Mouse (Mus musculus): ENCODE measurements around the gene Mettl7a1. TPM values are rescaled to one million over a fixed set of nuclear protein-coding genes. Genes with fewer than 3 reads are reported as not detected.
"Not testable (repeated sequence)": the region's sequence is repeated elsewhere in the genome, so short reads cannot be mapped to it uniquely, and the experiment has no call there.

The Mettl7a1 gene
- polyA plus RNA-seq, 1 experiment from 2014 or later, result 6.0 TPM

DNA sequence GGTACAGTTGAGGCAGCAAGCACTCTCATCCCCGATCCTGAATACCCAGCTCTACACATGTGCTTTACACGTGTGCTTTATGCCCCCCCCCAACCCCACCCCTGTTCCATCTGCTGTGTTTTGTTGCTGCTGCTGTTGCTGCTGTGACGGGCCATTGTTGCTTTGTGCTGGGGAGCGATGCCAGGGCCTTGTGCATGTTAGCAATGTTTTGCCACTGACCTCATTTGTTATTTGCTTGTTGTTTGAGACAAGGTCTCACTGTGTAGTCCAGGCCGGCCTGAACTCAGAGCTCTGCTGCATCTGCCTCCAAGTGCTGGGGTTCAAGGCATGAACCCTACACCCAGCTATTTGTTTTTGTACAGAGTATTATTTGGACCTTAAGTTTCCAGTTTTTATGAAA, 13.1 kb upstream of the Mettl7a1 start:
- no peak for ATAC-seq (replicated peaks; ENCODE audit: extremely low read depth, insufficient read depth, low FRiP score)
- H3K27ac ChIP-seq (ENCODE audit: low read length), result no peak overlapping the region
- no peak overlapping the region for H3K9ac ChIP-seq (ENCODE audit: low read length)
- no peak overlapping the region for H3K4me3 ChIP-seq (ENCODE audit: low read length)
- H3K36me3 ChIP-seq (ENCODE audit: control insufficient read depth, insufficient read depth), result no peaks in the 10 kb centered on the region
- no peaks in the 10 kb centered on the region for H3K4me1 ChIP-seq (ENCODE audit: control insufficient read depth, insufficient read depth, low read length)
- WGBS, result 85% methylated on average over 5 of the region's 5 CpGs
- H3K4me2 ChIP-seq (ENCODE audit: low read depth, low read length), result no peak overlapping the region
- no peaks in the 10 kb centered on the region for H3K27me3 ChIP-seq (ENCODE audit: control insufficient read depth, insufficient read depth, low read length)
- no peaks in the 10 kb centered on the region for H3K9me3 ChIP-seq (replicated peaks; ENCODE audit: control insufficient read depth, low read length)

DNA sequence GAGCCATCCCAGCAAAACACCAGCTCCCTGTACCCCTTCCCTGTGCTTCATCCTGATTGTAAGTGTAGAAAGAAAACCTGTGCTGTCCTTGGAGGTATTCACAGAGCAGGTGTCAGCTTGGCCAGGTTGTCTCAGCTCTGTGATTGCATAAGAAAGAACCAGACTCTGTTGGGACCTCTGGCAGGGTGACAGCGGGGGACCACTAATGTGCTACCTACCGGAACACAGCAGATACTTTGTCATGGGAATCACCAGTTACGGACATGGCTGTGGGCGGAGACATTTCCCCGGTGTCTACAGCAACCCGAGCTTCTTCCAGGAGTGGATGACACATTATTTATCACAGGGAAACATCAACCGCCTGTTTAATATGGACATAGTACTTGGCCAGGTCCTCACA, 11.6 kb upstream of the Mettl7a1 start:
- Histone ChIP-seq H3K27me3 (ENCODE audit: control insufficient read depth, insufficient read depth, low read length) (no peaks in the 10 kb centered on the region), H3K4me2 (ENCODE audit: low read depth, low read length) (no peak overlapping the region), H3K9ac (ENCODE audit: low read length) (no peak overlapping the region), H3K27ac (ENCODE audit: low read length) (no peak overlapping the region), H3K4me3 (ENCODE audit: low read length) (no peak overlapping the region), H3K36me3 (ENCODE audit: control insufficient read depth, insufficient read depth) (no peaks in the 10 kb centered on the region), H3K9me3 (replicated peaks; ENCODE audit: control insufficient read depth, low read length) (no peaks in the 10 kb centered on the region), H3K4me1 (ENCODE audit: control insufficient read depth, insufficient read depth, low read length) (no peaks in the 10 kb centered on the region)
- 65% methylated on average over 7 of the region's 7 CpGs for WGBS
- no peak for ATAC-seq (replicated peaks; ENCODE audit: extremely low read depth, insufficient read depth, low FRiP score)

DNA sequence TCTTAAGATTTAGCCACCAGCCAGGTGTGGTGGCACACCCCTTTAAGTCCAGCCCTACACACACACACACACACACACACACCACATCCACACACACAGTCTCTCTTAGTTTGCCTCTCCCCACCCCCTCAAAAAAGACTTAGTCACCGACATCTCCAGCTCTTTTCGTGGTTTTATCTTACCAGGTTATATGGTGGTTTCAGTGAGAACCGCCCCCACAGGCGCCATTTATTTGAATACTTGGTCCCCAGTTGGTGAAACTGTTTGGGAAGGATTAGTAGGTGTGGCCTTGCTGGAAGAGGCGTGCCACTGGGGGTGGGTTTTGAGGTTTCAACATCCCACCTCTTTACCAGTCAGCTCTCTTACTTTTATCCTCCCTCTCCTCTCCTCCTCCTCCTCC, 6.1 kb upstream of the Mettl7a1 start:
- Histone ChIP-seq H3K4me3 (ENCODE audit: low read length) (no peak overlapping the region), H3K9me3 (replicated peaks; ENCODE audit: control insufficient read depth, low read length) (no peaks in the 10 kb centered on the region), H3K4me1 (ENCODE audit: control insufficient read depth, insufficient read depth, low read length) (no peaks in the 10 kb centered on the region), H3K27ac (ENCODE audit: low read length) (no peak overlapping the region), H3K36me3 (ENCODE audit: control insufficient read depth, insufficient read depth) (no peaks in the 10 kb centered on the region), H3K4me2 (ENCODE audit: low read depth, low read length) (no peak overlapping the region), H3K9ac (ENCODE audit: low read length) (no peak overlapping the region), H3K27me3 (ENCODE audit: control insufficient read depth, insufficient read depth, low read length) (no peaks in the 10 kb centered on the region)
- 87% methylated on average over 5 of the region's 5 CpGs for WGBS
- no peak for ATAC-seq (replicated peaks; ENCODE audit: extremely low read depth, insufficient read depth, low FRiP score)

DNA sequence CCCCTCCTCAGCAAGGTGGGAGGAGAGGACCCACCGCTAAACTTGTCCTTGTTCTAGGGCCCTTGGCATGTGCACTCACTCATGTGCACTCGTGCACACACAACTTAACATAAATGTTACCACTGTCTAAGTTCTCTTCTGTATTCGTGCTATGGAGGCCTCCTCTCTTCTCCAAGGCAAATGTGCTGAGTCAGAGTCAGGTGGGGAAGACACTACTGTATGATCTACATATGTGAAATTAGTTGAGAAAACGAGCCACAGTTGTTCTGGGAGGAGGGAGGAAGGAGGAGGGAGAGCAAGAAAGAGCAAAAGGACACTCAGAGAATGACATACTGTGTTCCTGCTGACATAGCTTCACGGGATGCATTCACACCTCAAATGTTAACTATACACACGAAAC, 3.4 kb upstream of the Mettl7a1 start:
- peaks cover 8% of the 10 kb centered on the region for H3K4me1 ChIP-seq (ENCODE audit: control insufficient read depth, insufficient read depth, low read length)
- H3K4me2 ChIP-seq (ENCODE audit: low read depth, low read length), result no peak overlapping the region
- H3K4me3 ChIP-seq (ENCODE audit: low read length), result no peak overlapping the region
- H3K27ac ChIP-seq (ENCODE audit: low read length), result no peak overlapping the region
- WGBS, result 71% methylated on average over 6 of the region's 6 CpGs
- no peaks in the 10 kb centered on the region for H3K36me3 ChIP-seq (ENCODE audit: control insufficient read depth, insufficient read depth)
- no peak for ATAC-seq (replicated peaks; ENCODE audit: extremely low read depth, insufficient read depth, low FRiP score)
- no peaks in the 10 kb centered on the region for H3K27me3 ChIP-seq (ENCODE audit: control insufficient read depth, insufficient read depth, low read length)
- H3K9ac ChIP-seq (ENCODE audit: low read length), result no peak overlapping the region
- no peaks in the 10 kb centered on the region for H3K9me3 ChIP-seq (replicated peaks; ENCODE audit: control insufficient read depth, low read length)

DNA sequence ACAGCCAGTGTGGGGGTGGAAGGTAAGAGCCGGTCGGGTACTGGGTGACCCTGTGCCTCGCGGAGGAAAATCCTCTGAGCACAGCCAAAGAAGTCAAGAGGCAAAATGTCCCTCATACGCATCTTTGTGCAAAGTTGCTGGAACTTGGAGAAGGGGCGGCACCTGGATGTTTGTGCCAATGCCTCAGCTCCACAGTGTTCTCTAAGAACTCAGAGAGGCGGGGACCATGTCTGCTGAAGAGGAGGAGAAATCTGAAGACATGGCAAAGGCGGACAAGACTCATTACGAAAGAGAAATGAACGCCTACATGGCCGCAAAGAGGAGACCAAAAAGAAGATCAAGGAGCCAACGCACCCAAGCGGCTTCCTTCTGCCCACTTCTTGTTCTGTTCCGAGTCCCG, 2.4 kb upstream of the Mettl7a1 start:
- Histone ChIP-seq H3K27ac (ENCODE audit: low read length) (no peak overlapping the region), H3K4me2 (ENCODE audit: low read depth, low read length) (no peak overlapping the region), H3K9ac (ENCODE audit: low read length) (no peak overlapping the region), H3K4me3 (ENCODE audit: low read length) (no peak overlapping the region), H3K36me3 (ENCODE audit: control insufficient read depth, insufficient read depth) (no peaks in the 10 kb centered on the region), H3K9me3 (replicated peaks; ENCODE audit: control insufficient read depth, low read length) (no peaks in the 10 kb centered on the region), H3K27me3 (ENCODE audit: control insufficient read depth, insufficient read depth, low read length) (no peaks in the 10 kb centered on the region), H3K4me1 (ENCODE audit: control insufficient read depth, insufficient read depth, low read length) (peaks cover 9% of the 10 kb centered on the region)
- 83% methylated on average over 15 of the region's 15 CpGs for WGBS
- ATAC-seq (replicated peaks; ENCODE audit: extremely low read depth, insufficient read depth, low FRiP score), result no peak

DNA sequence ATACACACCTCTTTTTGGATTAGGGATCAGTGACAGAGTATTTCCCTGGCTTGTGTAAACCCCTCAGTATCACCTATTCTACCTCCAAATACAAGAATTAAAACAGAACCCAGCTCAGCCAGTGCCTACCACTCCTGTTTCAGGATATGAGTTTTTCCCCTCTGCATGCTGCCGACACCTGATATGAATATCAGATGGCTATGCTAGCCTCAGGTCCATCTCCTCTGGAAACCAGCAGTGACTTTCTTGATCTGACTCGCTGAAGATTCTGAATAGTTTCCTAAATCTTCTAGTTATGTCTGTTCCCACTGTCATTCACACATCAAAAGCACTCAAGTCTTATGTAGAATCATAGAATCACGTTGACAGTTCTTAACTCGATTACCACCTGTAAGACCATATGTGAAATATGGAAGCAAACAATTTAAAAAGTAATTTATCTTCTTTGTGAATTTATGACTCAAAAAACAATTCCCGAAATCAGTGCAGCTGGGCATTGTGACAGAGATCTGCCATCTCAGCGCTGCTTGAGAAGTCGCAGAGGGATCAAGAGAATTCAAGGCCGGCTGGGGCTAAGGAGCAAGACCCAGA, 417 bp upstream of the Mettl7a1 start:
- peak overlapping the region; percentile 75; the same call in 1 of the 2 replicates for H3K9ac ChIP-seq (ENCODE audit: low read length)
- H3K9me3 ChIP-seq (replicated peaks; ENCODE audit: control insufficient read depth, low read length), result no peaks in the 10 kb centered on the region
- no peaks in the 10 kb centered on the region for H3K27me3 ChIP-seq (ENCODE audit: control insufficient read depth, insufficient read depth, low read length)
- peak overlapping the region; percentile 84 for H3K27ac ChIP-seq (ENCODE audit: low read length)
- H3K4me3 ChIP-seq (ENCODE audit: low read length), result peak overlapping the region; percentile 69
- H3K36me3 ChIP-seq (ENCODE audit: control insufficient read depth, insufficient read depth), result no peaks in the 10 kb centered on the region
- peak overlapping the region; percentile 73 for H3K4me2 ChIP-seq (ENCODE audit: low read depth, low read length)
- H3K4me1 ChIP-seq (ENCODE audit: control insufficient read depth, insufficient read depth, low read length), result peaks cover 9% of the 10 kb centered on the region
- no peak for ATAC-seq (replicated peaks; ENCODE audit: extremely low read depth, insufficient read depth, low FRiP score)
- WGBS, result 51% methylated on average over 8 of the region's 8 CpGs

DNA sequence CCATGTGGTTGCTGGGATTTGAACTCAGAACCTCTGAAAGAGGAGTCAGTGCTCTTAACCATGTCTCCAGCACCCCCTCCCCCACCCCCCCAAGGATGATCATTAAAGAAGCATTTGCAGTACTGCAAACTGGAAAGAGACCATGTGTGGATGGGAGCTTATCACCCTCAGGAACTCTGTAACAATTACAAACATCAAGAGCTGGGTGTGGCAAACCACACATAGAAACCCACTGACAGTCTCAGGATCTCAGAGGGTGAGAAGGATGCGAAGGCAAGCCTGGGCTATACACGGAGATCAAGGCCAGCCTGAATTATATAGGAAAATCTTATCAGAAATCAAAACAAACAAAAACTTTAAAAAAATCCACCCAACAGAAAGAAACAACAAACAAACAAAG, 2.3 kb downstream of the Mettl7a1 start:
- no peak overlapping the region; the same call in 1 of the 2 replicates for H3K4me2 ChIP-seq (ENCODE audit: low read depth, low read length)
- H3K27ac ChIP-seq (ENCODE audit: low read length), result no peak overlapping the region
- H3K9me3 ChIP-seq (replicated peaks; ENCODE audit: control insufficient read depth, low read length), result no peaks in the 10 kb centered on the region
- peaks cover 9% of the 10 kb centered on the region for H3K4me1 ChIP-seq (ENCODE audit: control insufficient read depth, insufficient read depth, low read length)
- H3K4me3 ChIP-seq (ENCODE audit: low read length), result no peak overlapping the region
- no peak overlapping the region for H3K9ac ChIP-seq (ENCODE audit: low read length)
- WGBS, result 78% methylated on average over 2 of the region's 2 CpGs
- no peak for ATAC-seq (replicated peaks; ENCODE audit: extremely low read depth, insufficient read depth, low FRiP score)
- H3K36me3 ChIP-seq (ENCODE audit: control insufficient read depth, insufficient read depth), result no peaks in the 10 kb centered on the region
- H3K27me3 ChIP-seq (ENCODE audit: control insufficient read depth, insufficient read depth, low read length), result no peaks in the 10 kb centered on the region

DNA sequence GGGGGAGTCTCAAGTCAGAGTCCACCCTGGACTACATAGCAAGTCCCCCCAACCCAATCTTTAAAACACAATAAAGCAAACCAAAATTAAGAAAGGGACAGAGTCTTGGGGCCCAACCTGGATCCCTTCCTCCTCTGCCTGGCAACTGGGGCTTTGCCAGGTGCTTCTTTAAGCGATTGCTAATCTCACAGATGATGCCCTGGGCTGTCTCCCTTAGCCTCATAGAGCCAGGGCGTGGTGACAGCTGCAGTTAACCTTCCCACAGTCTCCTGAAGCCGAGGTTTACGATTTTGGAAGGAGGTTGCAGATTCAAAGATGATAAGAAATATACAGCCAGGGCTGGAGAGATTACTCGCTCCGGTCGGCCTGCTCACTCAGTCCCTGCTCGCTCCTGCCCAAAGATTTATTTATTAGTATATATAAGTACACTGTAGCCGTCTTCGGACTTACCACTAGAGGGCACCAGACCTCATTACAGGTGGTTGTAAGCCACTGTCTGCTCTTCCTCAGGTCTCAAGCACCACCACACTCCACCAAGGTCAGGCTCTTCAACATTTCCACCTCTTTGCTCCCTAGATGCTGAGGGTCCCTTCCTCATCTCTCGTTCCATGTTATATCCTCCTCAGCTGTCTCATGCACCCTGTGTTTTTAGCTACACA, 3.6 kb downstream of the Mettl7a1 start:
- H3K9me3 ChIP-seq (replicated peaks; ENCODE audit: control insufficient read depth, low read length); H3K4me2 ChIP-seq (ENCODE audit: low read depth, low read length); H3K27ac ChIP-seq (ENCODE audit: low read length); H3K9ac ChIP-seq (ENCODE audit: low read length); H3K4me3 ChIP-seq (ENCODE audit: low read length); H3K27me3 ChIP-seq (ENCODE audit: control insufficient read depth, insufficient read depth, low read length); H3K36me3 ChIP-seq (ENCODE audit: control insufficient read depth, insufficient read depth): not testable (repeated sequence)
- peaks cover 14% of the 10 kb centered on the region for H3K4me1 ChIP-seq (ENCODE audit: control insufficient read depth, insufficient read depth, low read length)
- WGBS, result 48% methylated on average over 10 of the region's 11 CpGs
- ATAC-seq (replicated peaks; ENCODE audit: extremely low read depth, insufficient read depth, low FRiP score), result 0 out of 2 replicates have a peak, but pooled peaks have one; percentile 28

DNA sequence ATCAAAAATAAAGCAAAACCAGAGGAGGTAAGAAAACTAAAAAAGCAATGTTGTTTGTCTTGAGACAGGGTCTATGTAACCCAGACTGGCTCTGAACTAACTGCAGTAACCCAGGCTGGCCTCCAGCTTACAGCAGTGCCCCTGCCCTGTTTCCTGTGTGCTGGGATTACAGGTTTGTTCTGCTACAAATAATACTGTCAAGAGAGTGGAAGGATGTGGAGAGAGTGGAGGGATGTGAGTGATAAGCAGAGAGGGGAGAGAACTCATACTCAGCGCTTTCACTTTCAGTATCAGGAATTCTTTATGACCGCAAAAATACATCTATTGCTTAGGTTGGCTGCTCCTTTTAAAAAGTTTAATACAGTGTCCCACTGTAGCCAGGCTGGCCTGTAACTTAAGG, 8.4 kb downstream of the Mettl7a1 start:
- WGBS, result 46% methylated on average over 2 of the region's 2 CpGs
- Histone ChIP-seq H3K36me3 (ENCODE audit: control insufficient read depth, insufficient read depth) (no peaks in the 10 kb centered on the region), H3K9ac (ENCODE audit: low read length) (no peak overlapping the region), H3K4me1 (ENCODE audit: control insufficient read depth, insufficient read depth, low read length) (0 out of 2 replicates have a peak, but pooled peaks cover 5% of the 10 kb centered on the region), H3K27ac (ENCODE audit: low read length) (no peak overlapping the region), H3K4me3 (ENCODE audit: low read length) (no peak overlapping the region), H3K9me3 (replicated peaks; ENCODE audit: control insufficient read depth, low read length) (no peaks in the 10 kb centered on the region), H3K27me3 (ENCODE audit: control insufficient read depth, insufficient read depth, low read length) (no peaks in the 10 kb centered on the region), H3K4me2 (ENCODE audit: low read depth, low read length) (no peak overlapping the region)
- no peak for ATAC-seq (replicated peaks; ENCODE audit: extremely low read depth, insufficient read depth, low FRiP score)

All from heart, embryonic 16.5 days (tissue).